Mouse (Mus musculus) hindbrain, embryonic 12.5 days (tissue): ENCODE measurements around the gene Actr8. TPM values are rescaled to one million over a fixed set of nuclear protein-coding genes. Genes with fewer than 3 reads are reported as not detected.

Experiments
- ATAC-seq: fragments of 200-750 bp; cut with Nextera tagmentation; 2 replicates; pipeline ENCODE4 v1.8.0; 2017; ENCODE audit warnings: moderate TSS enrichment; ENCODE audit not compliant: low FRiP score
- H3K27ac ChIP-seq: fragments of 300-500 bp; sonication (generic); 2 replicates; pipeline ENCODE4 v1.5.1; 2016; ENCODE audit warnings: mild to moderate bottlenecking
- H3K27me3 ChIP-seq: fragments of 300-500 bp; sonication (generic); 2 replicates; pipeline ENCODE4 v1.6.1; 2016; ENCODE audit warnings: mild to moderate bottlenecking
- H3K36me3 ChIP-seq: fragments of 300-500 bp; sonication (generic); 2 replicates; pipeline ENCODE4 v1.6.1; 2016; ENCODE audit warnings: mild to moderate bottlenecking
- H3K4me1 ChIP-seq: fragments of 300-500 bp; sonication (generic); 2 replicates; pipeline ENCODE4 v1.6.1; 2016
- H3K4me2 ChIP-seq: fragments of 300-500 bp; sonication (generic); replicated peaks from 2 replicates; pipeline ENCODE4 v1.6.1; 2016; ENCODE audit warnings: mild to moderate bottlenecking
- H3K4me3 ChIP-seq: fragments of 300-500 bp; sonication (generic); 2 replicates; pipeline ENCODE4 v1.5.1; 2016; ENCODE audit warnings: mild to moderate bottlenecking
- H3K9ac ChIP-seq: fragments of 300-500 bp; sonication (generic); 2 replicates; pipeline ENCODE4 v1.6.1; 2016; ENCODE audit warnings: mild to moderate bottlenecking, moderate library complexity
- H3K9me3 ChIP-seq: fragments of 300-500 bp; sonication (generic); replicated peaks from 2 replicates; pipeline ENCODE4 v1.6.1; 2016; ENCODE audit warnings: mild to moderate bottlenecking
- WGBS: fragments of 180-500 bp; shearing (Covaris S2); methylation state at CpG from one replicate; pipeline ENCODE4 v1.1.7; 2016; 5-methylcytosine and 5-hydroxymethylcytosine counted together
- polyA plus RNA-seq: library from polyadenylated mRNA; unstranded; fragments of >200 nt; fragmentation: Nextera tagmentation; extraction: Ambion mirVana; gene quantifications from 2 replicates; pipeline ENCODE4 v1.2.1, GENCODE M21; 2016

Gene Actr8
- polyA plus RNA-seq, 1 experiment from 2014 or later = 87.1 TPM

DNA sequence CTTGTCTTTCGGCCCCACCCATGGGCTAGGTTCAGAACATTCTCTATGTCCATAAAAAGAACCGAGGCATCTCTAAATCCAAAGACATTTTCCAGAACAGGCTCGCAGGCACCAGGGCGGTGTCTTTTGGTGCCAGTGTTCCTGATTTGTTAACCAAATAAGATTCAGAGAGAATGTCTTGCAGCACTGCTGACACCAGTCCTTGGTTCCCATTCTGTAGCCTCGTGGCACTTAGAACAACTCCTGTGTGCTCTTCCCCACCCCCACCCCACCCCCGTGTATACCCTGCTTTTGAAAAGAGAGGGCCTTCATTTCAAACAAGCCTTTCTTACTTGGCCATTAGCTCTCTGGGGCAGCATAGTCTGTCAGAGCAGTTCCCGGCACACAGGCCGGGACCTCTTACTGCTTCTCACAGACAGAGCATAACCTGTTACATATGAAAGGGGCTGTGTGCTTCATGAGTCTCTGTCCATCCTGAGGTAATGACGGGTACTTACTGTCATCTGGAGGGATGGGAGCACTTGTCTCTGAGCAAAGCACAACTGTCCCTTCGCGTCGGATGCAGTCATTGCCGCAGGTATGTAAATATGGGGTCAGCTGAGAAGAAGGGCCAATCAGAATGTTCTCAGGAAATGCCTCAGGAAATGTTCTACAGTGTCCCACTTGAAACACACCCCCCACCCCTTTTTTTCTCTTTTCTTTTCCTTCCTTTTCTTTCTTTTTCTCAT lies 20.8 kb downstream of the Actr8 start:
- Histone ChIP-seq H3K27ac (no peak overlapping the region), H3K36me3 (peaks cover 33% of the 10 kb centered on the region), H3K4me2 (no peak overlapping the region), H3K9me3 (no peaks in the 10 kb centered on the region), H3K27me3 (no peaks in the 10 kb centered on the region), H3K4me1 (no peaks in the 10 kb centered on the region; the same call in 1 of the 2 replicates), H3K9ac (no peak overlapping the region), H3K4me3 (no peak overlapping the region)
- WGBS = 71% methylated on average over 13 of the region's 13 CpGs
- ATAC-seq = no peak

GRCm38 (mm10) chr14:29999475-29999811 lies 21.3 kb downstream of the Actr8 start:
- Histone ChIP-seq H3K9ac (no peak overlapping the region), H3K27ac (no peak overlapping the region), H3K4me2 (no peak overlapping the region), H3K9me3 (no peaks in the 10 kb centered on the region), H3K4me1 (no peaks in the 10 kb centered on the region; the same call in 1 of the 2 replicates), H3K27me3 (no peaks in the 10 kb centered on the region), H3K4me3 (no peak overlapping the region), H3K36me3 (peaks cover 28% of the 10 kb centered on the region)
- WGBS = 88% methylated on average over 3 of the region's 3 CpGs
- ATAC-seq = no peak; the same call in 1 of the 2 replicates

- peak; percentile 46; the same call in 1 of the 2 replicates for ATAC-seq
- peaks cover 29% of the 10 kb centered on the region for H3K27me3 ChIP-seq
- peaks cover 9% of the 10 kb centered on the region; the same call in 1 of the 2 replicates for H3K4me1 ChIP-seq
- WGBS = 9% methylated on average over 54 of the region's 54 CpGs
- no peaks in the 10 kb centered on the region for H3K9me3 ChIP-seq
- peak within 1 kb of the TSS; percentile 40 for H3K4me3 ChIP-seq
- peak within 1 kb of the TSS; percentile 89 for H3K4me2 ChIP-seq
- peak within 1 kb of the TSS; percentile 49 for H3K9ac ChIP-seq
- no peak within 1 kb of the TSS for H3K27ac ChIP-seq
- H3K36me3 ChIP-seq = no peaks in the 10 kb centered on the region
Observed at GRCm38 (mm10) chr14:30008733-30009575, 30.8 kb downstream of the Actr8 start, which contains the start of the genes Il17rb and Chdh. Gene Il17rb (minus strand): TSS chr14:30008896. Gene Chdh (plus strand): TSS chr14:30009023.

GRCm38 (mm10) chr14:30009864-30010560 lies 31.9 kb downstream of the Actr8 start:
- no peaks in the 10 kb centered on the region for H3K9me3 ChIP-seq
- H3K4me1 ChIP-seq = peaks cover 9% of the 10 kb centered on the region
- ATAC-seq = no peak
- H3K9ac ChIP-seq = no peak overlapping the region
- 77% methylated on average over 10 of the region's 10 CpGs for WGBS
- H3K4me2 ChIP-seq = no peak overlapping the region
- no peak overlapping the region for H3K27ac ChIP-seq
- H3K36me3 ChIP-seq = no peaks in the 10 kb centered on the region
- peaks cover 29% of the 10 kb centered on the region for H3K27me3 ChIP-seq
- H3K4me3 ChIP-seq = no peak overlapping the region

DNA sequence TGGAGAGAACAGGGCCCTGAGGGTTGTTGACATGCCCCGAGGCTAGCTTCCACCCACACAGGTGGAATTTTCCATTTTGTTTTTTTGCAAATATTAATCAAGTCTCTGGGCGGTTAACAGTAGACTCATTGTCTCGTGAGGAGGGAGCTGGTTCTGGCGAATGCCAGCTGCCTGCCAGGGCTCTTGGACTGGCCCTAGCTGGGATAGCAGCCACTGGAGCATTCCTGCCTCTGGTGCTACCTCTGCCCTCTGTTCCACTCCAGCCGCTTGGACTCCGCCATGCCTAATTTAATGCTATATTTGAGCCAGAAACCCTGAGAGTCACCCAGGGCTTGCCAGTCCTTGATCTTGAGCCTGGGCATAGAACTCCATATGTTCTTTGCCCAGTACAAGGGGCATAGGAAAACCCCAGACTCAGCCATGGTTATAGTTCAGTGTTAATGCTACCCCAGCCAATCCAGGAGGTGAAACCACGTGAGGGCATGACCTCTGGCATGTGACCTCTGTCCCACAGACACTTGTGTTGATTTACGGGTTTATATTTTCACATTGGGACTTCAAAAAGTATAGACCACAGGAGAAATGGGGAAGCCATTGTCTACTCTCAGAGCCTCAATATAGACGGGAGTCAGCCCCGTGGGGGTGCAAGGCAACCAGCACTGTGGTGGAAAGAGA lies 33.9 kb downstream of the Actr8 start:
- peaks cover 29% of the 10 kb centered on the region for H3K27me3 ChIP-seq
- peaks cover 9% of the 10 kb centered on the region for H3K4me1 ChIP-seq
- H3K9ac ChIP-seq = no peak overlapping the region
- H3K4me2 ChIP-seq = no peak overlapping the region
- H3K9me3 ChIP-seq = no peaks in the 10 kb centered on the region
- no peaks in the 10 kb centered on the region for H3K36me3 ChIP-seq
- no peak for ATAC-seq
- no peak overlapping the region for H3K4me3 ChIP-seq
- WGBS = 85% methylated on average over 10 of the region's 10 CpGs
- no peak overlapping the region for H3K27ac ChIP-seq

DNA sequence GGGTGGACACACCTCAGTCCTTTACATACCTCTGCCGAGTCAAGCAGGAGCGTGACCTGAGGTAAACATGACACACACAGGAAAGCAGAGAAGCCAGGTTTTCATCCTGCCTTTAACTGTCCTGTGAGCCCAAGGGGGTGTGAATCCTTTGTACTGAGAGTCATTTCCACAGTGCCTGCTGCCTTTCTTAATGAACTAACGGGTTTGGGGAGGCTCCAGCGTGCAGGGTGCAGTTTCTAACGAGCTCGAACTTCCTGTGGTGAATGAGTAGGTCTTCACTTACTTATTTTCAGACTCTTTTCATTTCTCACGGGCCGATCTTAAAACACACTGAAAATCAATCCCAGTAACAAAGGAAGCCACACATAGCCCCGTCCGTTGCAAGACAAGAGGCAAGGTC lies 36.4 kb downstream of the Actr8 start:
- Histone ChIP-seq H3K4me2 (no peak overlapping the region), H3K9ac (no peak overlapping the region), H3K36me3 (no peaks in the 10 kb centered on the region), H3K27me3 (peaks cover 11% of the 10 kb centered on the region), H3K9me3 (no peaks in the 10 kb centered on the region), H3K4me3 (no peak overlapping the region), H3K27ac (no peak overlapping the region), H3K4me1 (no peaks in the 10 kb centered on the region; the same call in 1 of the 2 replicates)
- no peak for ATAC-seq
- WGBS = 79% methylated on average over 10 of the region's 10 CpGs

GRCm38 (mm10) chr14:30015008-30015407 lies 36.9 kb downstream of the Actr8 start:
- ATAC-seq = no peak
- Histone ChIP-seq H3K4me1 (no peaks in the 10 kb centered on the region; the same call in 1 of the 2 replicates), H3K27me3 (peaks cover 5% of the 10 kb centered on the region; the same call in 1 of the 2 replicates), H3K36me3 (no peaks in the 10 kb centered on the region), H3K4me2 (no peak overlapping the region), H3K4me3 (no peak overlapping the region), H3K27ac (no peak overlapping the region), H3K9ac (no peak overlapping the region), H3K9me3 (no peaks in the 10 kb centered on the region)
- WGBS = 67% methylated on average over 1 of the region's 1 CpGs

- ATAC-seq = no peak
- no peaks in the 10 kb centered on the region; the same call in 1 of the 2 replicates for H3K4me1 ChIP-seq
- no peak overlapping the region for H3K27ac ChIP-seq
- WGBS = 89% methylated on average over 5 of the region's 5 CpGs
- no peaks in the 10 kb centered on the region for H3K27me3 ChIP-seq
- no peaks in the 10 kb centered on the region for H3K36me3 ChIP-seq
- H3K4me3 ChIP-seq = no peak overlapping the region
- no peak overlapping the region for H3K4me2 ChIP-seq
- H3K9me3 ChIP-seq = no peaks in the 10 kb centered on the region
- H3K9ac ChIP-seq = no peak overlapping the region
Observed at GRCm38 (mm10) chr14:30016666-30017065, 38.5 kb downstream of the Actr8 start.

- no peak overlapping the region for H3K9ac ChIP-seq
- no peaks in the 10 kb centered on the region; the same call in 1 of the 2 replicates for H3K4me1 ChIP-seq
- no peak for ATAC-seq
- no peak overlapping the region for H3K4me3 ChIP-seq
- H3K27ac ChIP-seq = no peak overlapping the region
- no peak overlapping the region for H3K4me2 ChIP-seq
- no peaks in the 10 kb centered on the region for H3K36me3 ChIP-seq
- H3K27me3 ChIP-seq = no peaks in the 10 kb centered on the region
- WGBS = 90% methylated on average over 8 of the region's 8 CpGs
- H3K9me3 ChIP-seq = no peaks in the 10 kb centered on the region
Observed at GRCm38 (mm10) chr14:30017794-30018462, 39.8 kb downstream of the Actr8 start.

DNA sequence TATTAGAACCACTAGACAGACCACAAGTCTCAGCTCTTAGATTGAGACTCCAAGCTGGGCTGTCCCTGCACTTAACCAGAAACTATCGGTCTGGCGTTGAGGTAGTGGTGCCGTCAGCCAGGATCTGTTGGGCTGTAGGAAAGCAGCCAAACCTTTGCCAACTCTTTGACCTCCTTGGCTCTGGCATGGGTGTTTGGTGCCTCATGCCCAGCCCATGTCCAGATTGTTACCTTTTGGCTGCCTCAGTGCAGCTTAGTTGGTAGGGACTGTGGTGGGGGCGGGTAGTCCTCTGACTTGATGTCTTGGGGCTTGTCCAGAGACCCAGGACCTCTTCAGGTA lies 40.3 kb downstream of the Actr8 start:
- Histone ChIP-seq H3K27ac (no peak overlapping the region), H3K4me3 (no peak overlapping the region), H3K9me3 (no peaks in the 10 kb centered on the region), H3K4me1 (no peaks in the 10 kb centered on the region; the same call in 1 of the 2 replicates), H3K27me3 (no peaks in the 10 kb centered on the region), H3K36me3 (no peaks in the 10 kb centered on the region), H3K4me2 (no peak overlapping the region), H3K9ac (no peak overlapping the region)
- WGBS = 93% methylated on average over 4 of the region's 4 CpGs
- no peak for ATAC-seq

GRCm38 (mm10) chr14:30018846-30019245 lies 40.7 kb downstream of the Actr8 start:
- H3K4me3 ChIP-seq = no peak overlapping the region
- H3K9ac ChIP-seq = no peak overlapping the region
- H3K9me3 ChIP-seq = no peaks in the 10 kb centered on the region
- ATAC-seq = no peak
- H3K4me2 ChIP-seq = no peak overlapping the region
- H3K36me3 ChIP-seq = no peaks in the 10 kb centered on the region
- no peaks in the 10 kb centered on the region for H3K27me3 ChIP-seq
- 93% methylated on average over 6 of the region's 6 CpGs for WGBS
- no peak overlapping the region for H3K27ac ChIP-seq
- H3K4me1 ChIP-seq = no peaks in the 10 kb centered on the region; the same call in 1 of the 2 replicates
